In the genomic region with DNA sequence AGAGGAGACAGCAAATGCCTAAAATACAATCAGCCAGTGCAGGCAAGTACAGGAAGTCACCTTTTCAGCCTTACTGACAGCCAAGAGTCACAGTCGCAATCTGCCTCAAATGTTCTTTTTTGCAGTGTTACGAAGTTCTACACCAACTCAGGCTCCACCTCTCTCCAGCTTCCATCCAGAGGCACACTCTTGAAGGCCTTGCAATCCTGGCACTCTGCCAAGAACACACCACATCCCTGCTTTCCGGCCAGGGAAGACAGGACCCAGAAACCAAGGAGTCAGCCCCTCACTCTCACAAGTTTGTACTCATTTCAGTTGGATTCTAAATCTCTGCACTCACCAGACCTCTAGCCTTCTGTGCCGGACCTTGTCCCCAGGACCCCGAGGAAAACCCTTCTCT, we compare ENCODE assay signal across 9 mouse cellular contexts.
DNase-seq lines count a peak whose midpoint lies in the region; ATAC-seq lines count a peak whose summit lies in the region.
"Had no signal": no experiment of that assay in that cellular context is flagged by ENCODE, and none has a peak within 500 bp of the region (broad histone marks: within the 10 kb centered on the region; RNA-seq: fewer than 3 reads in every experiment).

No protein-coding gene starts in this region.

- H3K4me3 ChIP-seq in embryonic facial prominence, embryonic 11.5 days (ENCODE audit: low read depth, low read length): no peak overlapping the region
- no peak overlapping the region for H3K4me3 ChIP-seq in embryonic facial prominence, embryonic 10.5 days
- no peak overlapping the region for H3K4me3 ChIP-seq in hindbrain, embryonic 13.5 days
- H3K4me3 ChIP-seq: megakaryocyte, embryonic 14.5 days had no signal

- H3K27ac ChIP-seq in embryonic facial prominence, embryonic 11.5 days (replicated peaks; ENCODE audit: low read depth, low read length): no peak overlapping the region
- H3K27ac ChIP-seq in embryonic facial prominence, embryonic 10.5 days (replicated peaks): no peak overlapping the region
- H3K27ac ChIP-seq in hindbrain, embryonic 13.5 days: no peak overlapping the region

- DNase-seq in embryonic facial prominence, embryonic 11.5 days (ENCODE audit: low spot score): peak; percentile 28
- no peak for DNase-seq in embryonic facial prominence, embryonic 10.5 days (ENCODE audit: low spot score)
- peak; percentile 36 for DNase-seq in right cerebral cortex, postnatal 4 days
- DNase-seq in right cerebral cortex, adult 2 months (ENCODE audit: low spot score in 2 of 2): no peak
- peak; percentile 72 to 76 for DNase-seq in kidney, postnatal 36 days
- DNase-seq in Muller cell, postnatal 12 days (ENCODE audit: inconsistent ontology term): no peak
- DNase-seq in left cerebral cortex, adult 8-10 months (ENCODE audit: low spot score in 2 of 2): no peak

- H3K4me2 ChIP-seq in embryonic facial prominence, embryonic 11.5 days (ENCODE audit: low read depth, low read length): no peak overlapping the region
- no peak overlapping the region for H3K4me2 ChIP-seq in hindbrain, embryonic 13.5 days

- 70% methylated on average over 5 of the region's 5 CpGs for WGBS in embryonic facial prominence, embryonic 11.5 days
- 84% methylated on average over 5 of the region's 5 CpGs for WGBS in embryonic facial prominence, embryonic 10.5 days
- 73% methylated on average over 5 of the region's 5 CpGs for WGBS in hindbrain, embryonic 13.5 days

- no peaks in the 10 kb centered on the region for H3K4me1 ChIP-seq in embryonic facial prominence, embryonic 11.5 days (ENCODE audit: control insufficient read depth, insufficient read depth, low read length)
- peaks cover 15% of the 10 kb centered on the region for H3K4me1 ChIP-seq in embryonic facial prominence, embryonic 10.5 days
- peaks cover 5% of the 10 kb centered on the region for H3K4me1 ChIP-seq in hindbrain, embryonic 13.5 days (replicated peaks)

- H3K27me3 ChIP-seq in embryonic facial prominence, embryonic 11.5 days (ENCODE audit: control insufficient read depth, insufficient read depth, low read length): no peaks in the 10 kb centered on the region
- peaks cover 3% of the 10 kb centered on the region; the same call in 1 of the 2 replicates for H3K27me3 ChIP-seq in embryonic facial prominence, embryonic 10.5 days (replicated peaks; ENCODE audit: low read depth, poor library complexity, severe bottlenecking)
- 0 out of 2 replicates have a peak, but pooled peaks cover 4% of the 10 kb centered on the region for H3K27me3 ChIP-seq in hindbrain, embryonic 13.5 days

- no peaks in the 10 kb centered on the region for H3K36me3 ChIP-seq in embryonic facial prominence, embryonic 11.5 days (replicated peaks; ENCODE audit: control insufficient read depth, insufficient read depth, low read depth, low read length)
- no peaks in the 10 kb centered on the region for H3K36me3 ChIP-seq in embryonic facial prominence, embryonic 10.5 days (replicated peaks)
- H3K36me3 ChIP-seq in hindbrain, embryonic 13.5 days: no peaks in the 10 kb centered on the region

- no peak overlapping the region for H3K9ac ChIP-seq in embryonic facial prominence, embryonic 11.5 days (replicated peaks; ENCODE audit: low read length)
- no peak overlapping the region for H3K9ac ChIP-seq in hindbrain, embryonic 13.5 days

- ATAC-seq in embryonic facial prominence, embryonic 11.5 days (replicated peaks; ENCODE audit: insufficient number of reproducible peaks, low FRiP score, low TSS enrichment, low read depth): no peak
- ATAC-seq in hindbrain, embryonic 13.5 days (ENCODE audit: low FRiP score): no peak

- H3K9me3 ChIP-seq in embryonic facial prominence, embryonic 11.5 days (replicated peaks; ENCODE audit: control insufficient read depth, low read length): no peaks in the 10 kb centered on the region
- H3K9me3 ChIP-seq in embryonic facial prominence, embryonic 10.5 days: no peaks in the 10 kb centered on the region
- H3K9me3 ChIP-seq in hindbrain, embryonic 13.5 days: no peaks in the 10 kb centered on the region
- H3K9me3 ChIP-seq: megakaryocyte, embryonic 14.5 days had no signal

Comparison
In these comparisons a context has a peak if more than half of its experiments do, and no peak if none do; other contexts are left out.
1. DNase-seq: peak in embryonic facial prominence, embryonic 11.5 days (single experiment), right cerebral cortex, postnatal 4 days (single experiment) and kidney, postnatal 36 days (2 of 2); none in embryonic facial prominence, embryonic 10.5 days (single experiment), right cerebral cortex, adult 2 months (0 of 2), Muller cell, postnatal 12 days (single experiment) and left cerebral cortex, adult 8-10 months (0 of 2).